Mouse (Mus musculus) kidney, adult 2 months (tissue): ENCODE results near the gene Rad23a.

Experiments
- CTCF ChIP-seq: fragments of 200-500 bp; conservative IDR thresholded peaks from 2 replicates; pipeline ENCODE4 v1.5.1; 2011; ENCODE audit warnings: low read depth, mild to moderate bottlenecking, control low read depth, low read length, moderate library complexity, mixed read lengths; ENCODE audit not compliant: insufficient read depth, insufficient read length
- POLR2A ChIP-seq: fragments of 200-500 bp; IDR thresholded peaks from one replicate; pipeline ENCODE4 v1.6.1; 2011; ENCODE audit warnings: low read depth, low read length, control low read depth

- TF ChIP-seq POLR2A (no peak), CTCF (no peak)
Measured at GRCm38 (mm10) chr8:84792429-84792947, 48.0 kb downstream of the Rad23a start.
